In genomic region chr13:47335996-47336684, GRCm38 (mm10) we compare ENCODE assay signal across 9 mouse cellular contexts.
DNase-seq lines count a peak whose midpoint lies in the region; ATAC-seq and TF ChIP-seq lines count a peak whose summit lies in the region.
"Had no signal": no experiment of that assay in that cellular context is flagged by ENCODE, and none has a peak within 500 bp of the region (broad histone marks: within the 10 kb centered on the region; RNA-seq: fewer than 3 reads in every experiment).

No protein-coding gene starts in this region.

- WGBS in heart, embryonic 11.5 days (ENCODE audit: insufficient replicate concordance) = 47% methylated on average over 16 of the region's 16 CpGs
- 46% methylated on average over 16 of the region's 16 CpGs for WGBS in embryonic facial prominence, embryonic 15.5 days
- 49% methylated on average over 16 of the region's 16 CpGs for WGBS in cerebellum, adult 2 months

- peak; percentile 97 for DNase-seq in heart, adult 11 months
- peak; percentile 26 for DNase-seq in ES-E14 (ENCODE audit: low read depth, low spot score)
- peak; percentile 40 for DNase-seq in heart, postnatal 25 days (ENCODE audit: low spot score)
- no peak for DNase-seq in thymus, postnatal 36 days
- DNase-seq in cerebellum, adult 2 months = no peak

- no peaks in the 10 kb centered on the region for H3K36me3 ChIP-seq in heart, embryonic 11.5 days (ENCODE audit: control insufficient read depth, insufficient read depth, low read length)
- H3K36me3 ChIP-seq in ES-E14 (ENCODE audit: control insufficient read depth, insufficient read depth, low read length, poor library complexity, severe bottlenecking) (no peaks in the 10 kb centered on the region), myocyte (ENCODE audit: control insufficient read depth, insufficient read depth) (no peaks in the 10 kb centered on the region)
- H3K36me3 ChIP-seq in embryonic facial prominence, embryonic 15.5 days = no peaks in the 10 kb centered on the region

- in situ Hi-C loops in ES-E14 (cut with MboI; ENCODE audit: low sequenced_read_pairs in 2 of 2, unreplicated experiment in 2 of 2) = no loop called here

- no peaks in the 10 kb centered on the region for H3K27me3 ChIP-seq in heart, embryonic 11.5 days (ENCODE audit: control insufficient read depth, insufficient read depth, low read length)
- H3K27me3 ChIP-seq in embryonic facial prominence, embryonic 15.5 days = no peaks in the 10 kb centered on the region
- H3K27me3 ChIP-seq in myocyte (ENCODE audit: control insufficient read depth, insufficient read depth, insufficient read length) = no peaks in the 10 kb centered on the region
- H3K27me3 ChIP-seq in cerebellum, adult 2 months (ENCODE audit: control insufficient read depth, insufficient read depth, low read length) = no peaks in the 10 kb centered on the region

- no peak for TF ChIP-seq CTCF in cerebellum, adult 2 months (IDR thresholded peaks at IDR 0.05; ENCODE audit: borderline replicate concordance, insufficient read depth, low read depth, low read length)

- no peaks in the 10 kb centered on the region for H3K79me2 ChIP-seq in myocyte (ENCODE audit: control insufficient read depth, insufficient read depth)

- intact Hi-C loops in heart, postnatal 25 days (cut with DNase I) = no loop called here

- peak; percentile 22 for TF ChIP-seq POLR2A in myocyte (IDR thresholded peaks at IDR 0.05; ENCODE audit: insufficient read length, low read depth)
- TF ChIP-seq POLR2A in cerebellum, adult 2 months (IDR thresholded peaks at IDR 0.05; ENCODE audit: borderline replicate concordance, insufficient read depth, low read length) = no peak

- no peak overlapping the region for H3K27ac ChIP-seq in heart, embryonic 11.5 days (ENCODE audit: low read depth, low read length)
- H3K27ac ChIP-seq in ES-E14 (ENCODE audit: insufficient read depth, low read depth, low read length, poor library complexity, severe bottlenecking) = no peak overlapping the region
- peak overlapping the region; percentile 55; the same call in 1 of the 2 replicates for H3K27ac ChIP-seq in embryonic facial prominence, embryonic 15.5 days (replicated peaks)
- H3K27ac ChIP-seq in cerebellum, adult 2 months (ENCODE audit: insufficient read depth, low read length) = no peak overlapping the region

- no peaks in the 10 kb centered on the region for H3K4me1 ChIP-seq in heart, embryonic 11.5 days (ENCODE audit: control insufficient read depth, insufficient read depth, low read length)
- H3K4me1 ChIP-seq in ES-E14 (ENCODE audit: control insufficient read depth in 2 of 2, insufficient read depth in 2 of 2, low read length in 2 of 2, poor library complexity in 1 of 2) = peaks cover 0 to 6% of the 10 kb centered on the region in 2 experiments; a peak in 1 of 4 replicates
- H3K4me1 ChIP-seq in embryonic facial prominence, embryonic 15.5 days = 0 out of 2 replicates have a peak, but pooled peaks cover 4% of the 10 kb centered on the region
- no peaks in the 10 kb centered on the region for H3K4me1 ChIP-seq in cerebellum, adult 2 months (ENCODE audit: control insufficient read depth, insufficient read depth, low read length)

- H3K9ac ChIP-seq in heart, embryonic 11.5 days (ENCODE audit: low read depth, low read length) = no peak overlapping the region
- H3K9ac ChIP-seq in ES-E14 (ENCODE audit: insufficient read depth, low read depth, low read length, poor library complexity, severe bottlenecking) = no peak overlapping the region
- no peak overlapping the region for H3K9ac ChIP-seq in embryonic facial prominence, embryonic 15.5 days

- no peak for ATAC-seq in heart, embryonic 11.5 days (replicated peaks; ENCODE audit: insufficient number of reproducible peaks, low FRiP score, low TSS enrichment)
- peak; percentile 63; the same call in 1 of the 2 replicates for ATAC-seq in embryonic facial prominence, embryonic 15.5 days (ENCODE audit: insufficient number of reproducible peaks, low FRiP score, low TSS enrichment, low read depth)

- no peak overlapping the region for H3K4me3 ChIP-seq in heart, embryonic 11.5 days (ENCODE audit: low read depth, low read length)
- H3K4me3 ChIP-seq in ES-E14 (ENCODE audit: insufficient read depth in 1 of 2, low read depth in 1 of 2, low read length in 2 of 2, poor library complexity in 1 of 2, severe bottlenecking in 1 of 2) (no peak overlapping the region), myocyte (no peak overlapping the region)
- no peak overlapping the region for H3K4me3 ChIP-seq in embryonic facial prominence, embryonic 15.5 days (replicated peaks)
- H3K4me3 ChIP-seq in cerebellum, adult 2 months (replicated peaks; ENCODE audit: insufficient read depth, low read depth, low read length) = no peak overlapping the region
- H3K4me3 ChIP-seq: erythroblast, embryonic 14.5 days had no signal

- no peak overlapping the region for H3ac ChIP-seq in myocyte (ENCODE audit: control insufficient read depth, insufficient read length)

- no peaks in the 10 kb centered on the region for H3K9me3 ChIP-seq in heart, embryonic 11.5 days (replicated peaks; ENCODE audit: control insufficient read depth, low read length)
- no peaks in the 10 kb centered on the region for H3K9me3 ChIP-seq in ES-E14 (ENCODE audit: control insufficient read depth, insufficient read depth, low read depth, low read length)
- no peaks in the 10 kb centered on the region for H3K9me3 ChIP-seq in embryonic facial prominence, embryonic 15.5 days (replicated peaks)

- H3K4me2 ChIP-seq in heart, embryonic 11.5 days = no peak overlapping the region; the same call in 1 of the 2 replicates
- no peak overlapping the region for H3K4me2 ChIP-seq in embryonic facial prominence, embryonic 15.5 days (replicated peaks)
- H3K4me2 ChIP-seq in myocyte (ENCODE audit: low read depth) = peak overlapping the region; percentile 73

TF ChIP-seq in ES-E14, 5 proteins besides CTCF, POLR2A, EP300 and RAD21:
- no peak for TF ChIP-seq ZC3H11A (IDR thresholded peaks at IDR 0.05; ENCODE audit: borderline replicate concordance, low read depth, low read length)
- TF ChIP-seq MAFK (IDR thresholded peaks at IDR 0.05; ENCODE audit: insufficient read depth, low read depth, low read length) = no peak
- no peak for TF ChIP-seq CHD2 (IDR thresholded peaks at IDR 0.05; ENCODE audit: low read depth, low read length)
- no peak for TF ChIP-seq HCFC1 (IDR thresholded peaks at IDR 0.05; ENCODE audit: borderline replicate concordance, insufficient read depth, low read length)
- TF ChIP-seq ZNF384 (IDR thresholded peaks at IDR 0.05; ENCODE audit: low read depth, low read length) = no peak
TF ChIP-seq in ES-E14: peak in this region for 0.

TF ChIP-seq in myocyte, 11 proteins besides CTCF, POLR2A, EP300 and RAD21:
- TF ChIP-seq SRF (IDR thresholded peaks at IDR 0.05; ENCODE audit: control insufficient read depth, insufficient read length, low read depth) (no peak), REST (IDR thresholded peaks at IDR 0.05; ENCODE audit: insufficient read depth, insufficient read length) (no peak), CEBPB (IDR thresholded peaks at IDR 0.05; ENCODE audit: insufficient read depth, poor library complexity, severe bottlenecking) (no peak), MYOG (IDR thresholded peaks at IDR 0.05; ENCODE audit: control insufficient read depth in 1 of 3, insufficient read depth in 1 of 3, insufficient read length in 2 of 3, low read depth in 2 of 3) (peak; percentile 19 to 91 (median 56)), TCF12 (IDR thresholded peaks at IDR 0.05; ENCODE audit: insufficient read depth, poor library complexity, severe bottlenecking) (peak; percentile 61), MAX (IDR thresholded peaks at IDR 0.05; ENCODE audit: low read depth) (no peak), TCF3 (IDR thresholded peaks at IDR 0.05; ENCODE audit: insufficient read length, low read depth) (peak; percentile 60), POLR2AphosphoS2 (IDR thresholded peaks at IDR 0.05; ENCODE audit: insufficient read length, low read depth) (no peak), MYOD1 (IDR thresholded peaks at IDR 0.05; ENCODE audit: control insufficient read depth in 1 of 3, insufficient read length in 2 of 3, low read depth in 2 of 3) (peak; percentile 50 to 92 (median 79)), E2F4 (IDR thresholded peaks at IDR 0.05; ENCODE audit: insufficient read depth) (no peak), USF1 (IDR thresholded peaks at IDR 0.05; ENCODE audit: low read depth) (peak; percentile 41)

Comparison
In these comparisons a context has a peak if more than half of its experiments do, and no peak if none do; other contexts are left out.
1. DNase-seq: peak in heart, adult 11 months (single experiment), ES-E14 (single experiment) and heart, postnatal 25 days (single experiment); none in thymus, postnatal 36 days (0 of 2) and cerebellum, adult 2 months (0 of 2).